ENCODE assay signal across 9 mouse cellular contexts in the genomic region with DNA sequence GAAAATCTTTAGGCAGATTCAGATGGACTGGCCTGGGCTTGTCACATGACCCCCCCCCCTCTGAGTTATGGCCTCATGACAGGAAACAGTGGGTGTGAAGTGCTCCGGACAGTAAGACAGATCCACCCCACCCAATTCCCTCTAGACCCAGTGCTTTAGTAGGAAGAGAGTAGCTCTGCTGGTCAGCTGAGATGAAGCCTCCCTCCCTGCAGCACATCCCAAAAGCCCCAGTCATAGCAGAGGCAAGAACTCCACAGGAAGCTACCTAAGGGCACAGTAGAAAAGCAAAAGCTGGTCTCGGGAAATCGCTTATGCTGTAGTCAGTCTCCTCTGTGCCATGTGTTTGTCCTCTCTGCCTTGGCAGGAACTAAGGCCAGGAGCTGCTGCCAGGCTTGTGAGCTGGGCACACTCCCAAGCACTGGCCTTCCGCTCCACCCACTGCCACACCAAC. TPM values are rescaled to one million over a fixed set of nuclear protein-coding genes. Genes with fewer than 3 reads are reported as not detected.
A peak's percentile ranks its signal among the peaks of the same experiment; 100 is the strongest.
DNase-seq lines count a peak whose midpoint lies in the region; ATAC-seq and TF ChIP-seq lines count a peak whose summit lies in the region.
"Had no signal": no experiment of that assay in that cellular context is flagged by ENCODE, and none has a peak within 500 bp of the region (broad histone marks: within the 10 kb centered on the region; RNA-seq: fewer than 3 reads in every experiment).

No protein-coding gene starts in this region.

- WGBS in midbrain, embryonic 14.5 days: 86% methylated on average over 4 of the region's 4 CpGs
- 90% methylated on average over 4 of the region's 4 CpGs for WGBS in midbrain, embryonic 10.5 days
- 77% methylated on average over 4 of the region's 4 CpGs for WGBS in intestine, embryonic 15.5 days

- ATAC-seq in midbrain, embryonic 14.5 days (ENCODE audit: low FRiP score, low TSS enrichment): no peak
- no peak for ATAC-seq in intestine, embryonic 15.5 days

- peak; percentile 8 for DNase-seq in midbrain, embryonic 14.5 days
- no peak for DNase-seq in midbrain, embryonic 10.5 days (ENCODE audit: low spot score)
- DNase-seq in brain, embryonic 14.5 days (ENCODE audit: low read depth): peak; percentile 47
- peak; percentile 65 for DNase-seq in gastrocnemius, postnatal 25 days
- DNase-seq in layer of hippocampus, postnatal 10 days (ENCODE audit: low spot score in 2 of 2): peak; percentile 48 to 60
- DNase-seq in skeletal muscle tissue, adult 2 months (ENCODE audit: low read depth, low spot score): peak; percentile 51
- no peak for DNase-seq in T-cell, adult 2 months (ENCODE audit: low spot score)
- DNase-seq: lung, embryonic 14.5 days had no signal

- H3K4me3 ChIP-seq in midbrain, embryonic 14.5 days (replicated peaks; ENCODE audit: low read depth, low read length): no peak overlapping the region
- no peak overlapping the region for H3K4me3 ChIP-seq in midbrain, embryonic 10.5 days
- no peak overlapping the region for H3K4me3 ChIP-seq in intestine, embryonic 15.5 days (replicated peaks)

- no peak for TF ChIP-seq CTCF in brain, embryonic 14.5 days (IDR thresholded peaks at IDR 0.05; ENCODE audit: borderline replicate concordance, extremely low read depth, insufficient read depth, insufficient read length)

- no peaks in the 10 kb centered on the region for H3K4me1 ChIP-seq in midbrain, embryonic 14.5 days (ENCODE audit: control insufficient read depth, insufficient read depth, low read length)
- H3K4me1 ChIP-seq in midbrain, embryonic 10.5 days: no peaks in the 10 kb centered on the region
- H3K4me1 ChIP-seq in intestine, embryonic 15.5 days (replicated peaks): no peaks in the 10 kb centered on the region

- no peak for TF ChIP-seq POLR2A in brain, embryonic 14.5 days (IDR thresholded peaks at IDR 0.05; ENCODE audit: borderline replicate concordance, extremely low read depth, insufficient read depth, insufficient read length, poor library complexity, severe bottlenecking)

- no peaks in the 10 kb centered on the region for H3K27me3 ChIP-seq in midbrain, embryonic 14.5 days (ENCODE audit: control insufficient read depth, insufficient read depth, low read length)
- H3K27me3 ChIP-seq in midbrain, embryonic 10.5 days (ENCODE audit: low read depth, poor library complexity, severe bottlenecking): peaks cover 28% of the 10 kb centered on the region
- H3K27me3 ChIP-seq in intestine, embryonic 15.5 days (replicated peaks): peaks cover 3% of the 10 kb centered on the region

- no peak overlapping the region for H3K9ac ChIP-seq in midbrain, embryonic 14.5 days (replicated peaks; ENCODE audit: low read length)
- no peak overlapping the region for H3K9ac ChIP-seq in intestine, embryonic 15.5 days
- H3K9ac ChIP-seq: lung, embryonic 14.5 days had no signal

- H3K4me2 ChIP-seq in midbrain, embryonic 14.5 days (ENCODE audit: low read length): no peak overlapping the region
- H3K4me2 ChIP-seq in intestine, embryonic 15.5 days (replicated peaks): no peak overlapping the region
- H3K4me2 ChIP-seq: lung, embryonic 14.5 days had no signal

- H3K27ac ChIP-seq in midbrain, embryonic 14.5 days (replicated peaks; ENCODE audit: low read depth, low read length): no peak overlapping the region
- H3K27ac ChIP-seq in midbrain, embryonic 10.5 days (replicated peaks): no peak overlapping the region
- H3K27ac ChIP-seq in intestine, embryonic 15.5 days: no peak overlapping the region

- 0 out of 2 replicates have a peak, but pooled peaks cover 3% of the 10 kb centered on the region for H3K36me3 ChIP-seq in midbrain, embryonic 14.5 days (ENCODE audit: control insufficient read depth, insufficient read depth, low read length)
- H3K36me3 ChIP-seq in midbrain, embryonic 10.5 days: peaks cover 3% of the 10 kb centered on the region; the same call in 1 of the 2 replicates
- no peaks in the 10 kb centered on the region for H3K36me3 ChIP-seq in intestine, embryonic 15.5 days

- no peaks in the 10 kb centered on the region for H3K9me3 ChIP-seq in midbrain, embryonic 14.5 days (ENCODE audit: control insufficient read depth, low read length)
- no peaks in the 10 kb centered on the region for H3K9me3 ChIP-seq in midbrain, embryonic 10.5 days (replicated peaks)
- H3K9me3 ChIP-seq in intestine, embryonic 15.5 days: no peaks in the 10 kb centered on the region

RNA-seq across cellular contexts. Expression of a gene that starts 60.0 kb away (rescaled TPM):
- 4.7 and 5.1 TPM in 2 replicates for polyA plus RNA-seq in midbrain, embryonic 14.5 days (2014; fragmentation: Nextera tagmentation; extraction: Ambion mirVana)
- 3.0 and 4.2 TPM in 2 replicates for polyA plus RNA-seq in midbrain, embryonic 10.5 days (2016; fragmentation: Nextera tagmentation; extraction: Ambion mirVana)
- 3.5 TPM in 2 replicates for polyA plus RNA-seq in brain, embryonic 14.5 days (2012; rRNA removed)
- 10 to 100 TPM in 1 of 2 experiments, 1 to 10 TPM in 1; 9.8 to 10.9 TPM for total RNA-seq in gastrocnemius, postnatal 25 days (2021)
- total RNA-seq in layer of hippocampus, postnatal 10 days (2021): 1 to 10 TPM; 4.3 to 4.7 TPM
- polyA plus RNA-seq in intestine, embryonic 15.5 days (2015; fragmentation: Nextera tagmentation; extraction: Ambion mirVana): 10.0 and 11.0 TPM in 2 replicates

Comparison
In these comparisons a context has a peak if more than half of its experiments do, and no peak if none do; other contexts are left out.
1. DNase-seq: peak in midbrain, embryonic 14.5 days (single experiment), brain, embryonic 14.5 days (single experiment), gastrocnemius, postnatal 25 days (single experiment), layer of hippocampus, postnatal 10 days (2 of 2) and skeletal muscle tissue, adult 2 months (single experiment); none in midbrain, embryonic 10.5 days (single experiment) and T-cell, adult 2 months (single experiment).